Mouse (Mus musculus): ENCODE results near the gene Nat8f5.

GRCm38 (mm10) chr6:85829462-85829861 is 8.7 kb upstream of the Nat8f5 start:
- TF ChIP-seq CTCF (IDR thresholded peaks at IDR 0.05; ENCODE audit: borderline replicate concordance, extremely low read depth, insufficient read depth, insufficient read length) (no peak), POLR2A (IDR thresholded peaks at IDR 0.05; ENCODE audit: borderline replicate concordance, extremely low read depth, insufficient read depth, insufficient read length, poor library complexity, severe bottlenecking) (no peak)

Data from brain, embryonic 14.5 days (tissue).